Mouse (Mus musculus): ENCODE results near the gene Lemd1.

The Lemd1 gene

DNA sequence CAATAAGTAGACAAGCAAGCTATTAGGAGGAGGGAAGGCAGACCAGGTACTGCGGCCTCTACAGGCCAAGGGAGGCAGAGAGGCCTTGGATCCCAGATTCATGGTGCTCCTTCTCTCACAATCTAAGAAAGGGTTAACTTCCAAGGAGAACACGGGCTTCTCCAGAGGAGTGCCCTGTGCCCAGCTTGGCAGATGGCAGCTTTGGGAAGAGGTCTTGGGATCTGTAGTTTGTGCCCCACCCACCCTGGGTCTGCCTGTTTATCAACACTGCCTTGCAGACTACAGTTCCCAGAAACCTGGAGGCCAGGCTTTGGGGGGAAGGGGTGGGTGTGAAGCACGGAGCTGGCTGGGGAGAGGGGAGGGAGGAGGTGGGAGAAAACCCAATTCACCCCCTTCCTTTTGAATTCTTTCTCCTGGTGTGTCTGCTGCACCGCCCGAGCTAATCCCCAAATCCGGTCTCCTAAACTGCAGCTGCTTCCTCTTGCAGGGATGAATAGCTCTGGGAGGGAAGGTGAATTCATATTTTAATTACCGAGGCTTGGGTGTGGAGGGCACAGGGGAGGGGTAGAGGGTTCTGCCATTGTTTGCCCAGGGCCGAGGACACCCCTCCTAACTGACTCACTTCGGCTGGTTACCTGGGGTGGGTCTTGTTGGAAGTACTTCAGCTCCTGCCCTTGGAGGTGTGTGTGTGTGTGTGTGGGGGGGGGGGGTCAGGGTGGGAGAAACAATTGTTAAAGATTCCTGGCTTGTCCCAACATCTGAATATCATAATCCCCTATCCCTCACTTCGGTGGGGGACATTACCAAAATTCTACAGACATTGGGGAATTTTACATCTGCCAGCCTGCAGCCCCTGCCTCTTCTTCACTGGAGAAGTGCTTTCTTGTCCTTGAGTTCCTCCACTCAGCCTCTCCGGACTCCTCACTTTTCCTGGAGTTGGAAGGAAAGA lies 9.6 kb downstream of the Lemd1 start:
- DNase-seq (ENCODE audit: low read depth) = no peak

DNA sequence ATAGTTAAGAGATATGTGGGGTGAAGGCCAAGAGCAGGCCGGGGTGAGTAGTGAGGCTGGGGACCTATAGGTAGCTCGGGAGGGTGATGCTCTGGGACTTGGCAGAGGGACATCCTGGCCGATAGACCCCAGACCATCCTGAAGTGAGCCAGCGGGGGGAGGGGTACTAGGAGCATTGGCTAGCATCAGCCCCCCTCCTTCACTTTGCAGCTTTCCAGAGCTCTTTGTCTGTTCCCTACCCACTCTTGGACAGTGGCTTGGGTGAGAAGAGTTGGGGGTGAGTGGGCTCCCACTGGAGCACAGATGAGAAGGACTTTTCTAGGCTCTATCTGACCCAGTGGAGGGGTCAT lies 10.3 kb downstream of the Lemd1 start:
- DNase-seq (ENCODE audit: low read depth) = no peak

DNA sequence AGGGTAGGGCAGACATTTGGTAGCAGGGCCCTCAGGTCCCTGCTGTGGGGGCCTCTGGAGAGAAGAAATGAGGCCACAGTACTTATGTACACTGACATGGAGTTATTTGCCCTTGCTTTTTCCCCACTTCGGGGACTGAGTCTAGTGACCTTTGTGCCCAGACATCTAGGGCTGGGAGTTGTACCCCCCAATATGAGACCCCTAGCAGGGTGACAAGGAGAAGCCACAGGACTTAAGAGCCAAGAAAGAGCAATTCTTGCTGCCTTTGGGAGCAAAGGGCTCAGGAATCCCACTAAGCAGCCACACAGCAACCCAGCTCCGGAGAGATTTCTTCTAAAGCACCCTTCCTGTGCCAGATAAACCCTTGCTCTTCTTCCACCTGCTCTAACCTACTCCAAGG lies 10.7 kb downstream of the Lemd1 start:
- DNase-seq (ENCODE audit: low read depth) = no peak

DNA sequence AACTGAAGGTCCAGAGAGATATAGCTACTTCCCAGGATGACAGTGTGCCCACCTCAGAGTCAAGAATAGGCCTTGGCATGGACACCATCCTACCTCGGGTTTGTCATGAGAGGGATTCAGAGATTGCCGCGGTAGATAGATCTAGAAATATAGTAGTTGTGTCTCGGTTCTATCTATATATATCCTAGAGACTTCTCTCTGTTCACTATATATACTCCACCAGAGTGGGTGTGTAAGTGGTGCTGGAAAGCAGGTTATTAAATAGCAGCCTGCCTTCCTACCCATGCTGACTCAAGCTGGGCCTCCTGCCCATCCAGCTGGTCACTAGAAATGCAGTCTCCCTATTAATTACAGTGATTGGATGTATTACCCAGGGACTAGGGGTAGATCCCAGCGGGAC lies 11.5 kb downstream of the Lemd1 start:
- DNase-seq (ENCODE audit: low read depth) = no peak

DNA sequence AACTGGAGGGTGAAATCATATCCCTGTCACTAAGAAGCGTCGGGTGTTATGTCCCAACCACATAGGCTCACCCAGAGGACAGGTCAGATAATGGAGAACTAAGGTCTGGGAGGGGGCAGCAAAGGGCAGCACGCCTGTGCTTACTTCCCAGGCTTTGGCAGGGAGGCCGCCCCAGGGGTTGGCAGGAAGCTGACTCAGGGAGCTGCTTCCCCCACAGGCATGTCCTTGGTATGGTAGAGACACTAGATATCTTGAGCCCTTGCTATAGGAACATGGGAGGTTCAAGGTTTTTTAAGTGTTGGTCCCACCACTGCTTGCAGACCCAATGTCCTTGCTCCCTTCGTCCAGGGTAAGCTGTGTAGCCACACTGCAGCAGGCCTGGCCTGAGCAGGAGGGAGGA lies 14.7 kb downstream of the Lemd1 start:
- DNase-seq (ENCODE audit: low read depth) = peak; percentile 77

DNA sequence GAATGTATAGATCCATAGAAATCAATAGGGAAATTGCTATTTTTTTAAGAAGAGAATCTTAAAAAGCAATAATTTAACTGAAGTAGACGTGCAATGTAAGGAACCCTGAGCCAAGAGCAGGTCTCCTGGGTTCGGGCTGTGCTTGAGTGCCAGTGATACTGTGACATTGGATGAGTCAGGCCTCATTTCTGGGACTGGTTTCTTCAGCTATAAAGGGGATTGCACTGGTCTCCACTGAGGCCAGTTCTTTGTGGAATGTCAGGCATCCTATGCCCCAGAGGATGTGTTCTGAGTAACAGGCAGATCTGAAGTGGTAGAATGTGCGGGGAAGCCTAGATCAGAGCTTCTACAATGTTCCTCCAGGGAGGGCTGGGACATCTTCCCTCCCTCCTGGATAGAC lies 15.6 kb downstream of the Lemd1 start:
- no peak for DNase-seq (ENCODE audit: low read depth)

DNA sequence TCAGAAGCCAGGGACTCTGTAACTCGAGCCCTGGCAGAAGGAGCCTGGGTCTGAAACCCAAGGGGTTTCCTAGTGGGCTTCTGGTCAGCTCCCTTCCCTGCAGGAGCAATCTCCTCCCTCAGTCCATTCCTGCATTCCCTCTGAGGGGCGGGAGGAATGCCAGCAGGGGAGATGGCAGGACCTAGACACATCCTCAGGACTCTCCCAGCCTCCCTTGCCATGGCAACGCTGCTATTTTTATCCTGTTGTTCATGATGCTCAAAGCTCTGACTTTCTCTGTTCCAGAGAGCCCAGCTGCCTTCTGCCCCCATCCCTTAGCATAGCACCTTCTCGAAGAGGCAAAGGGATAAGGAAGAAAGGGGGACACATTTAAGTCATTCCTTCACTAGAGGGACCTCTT lies 16.9 kb downstream of the Lemd1 start:
- no peak for DNase-seq (ENCODE audit: low read depth)

DNA sequence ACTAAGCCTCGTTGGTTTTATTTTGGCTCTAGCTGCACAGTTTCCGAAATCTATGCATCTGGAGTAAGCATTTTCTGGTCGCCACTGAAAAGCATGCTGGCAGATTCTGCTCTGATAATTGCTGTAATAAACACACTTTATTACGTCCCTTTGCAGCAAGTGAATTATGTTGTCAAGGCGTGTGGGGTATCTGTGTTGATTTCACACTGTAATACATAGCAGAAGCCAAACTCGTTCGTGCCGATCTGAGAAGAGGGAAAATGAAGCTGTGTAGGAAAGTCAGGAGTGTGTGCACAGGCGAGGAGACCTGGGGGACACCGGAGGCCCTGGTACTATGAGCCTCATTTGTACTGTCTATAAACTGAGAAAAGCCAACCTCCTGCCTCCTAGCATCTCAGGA lies 18.2 kb downstream of the Lemd1 start:
- DNase-seq (ENCODE audit: low read depth) = no peak

DNA sequence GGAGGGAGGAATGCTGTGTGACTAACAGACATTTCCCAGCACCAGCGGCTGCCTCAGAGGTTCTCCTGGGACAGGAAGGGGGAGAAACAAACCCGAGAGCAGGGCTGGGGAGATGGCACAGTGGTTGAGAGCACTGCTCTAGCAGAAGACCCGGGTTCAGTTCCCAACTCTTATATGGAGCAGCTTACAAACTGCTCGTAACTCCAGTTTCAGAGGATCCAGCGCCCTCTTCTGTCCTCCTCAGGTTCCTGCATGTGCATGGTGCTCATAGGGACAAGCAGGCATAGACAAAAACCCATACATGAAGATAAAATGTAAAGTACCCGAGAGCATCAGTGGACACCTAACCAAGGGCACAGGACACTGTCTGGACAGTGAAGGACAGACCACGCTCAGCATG lies 19.7 kb downstream of the Lemd1 start:
- peak; percentile 71 for DNase-seq (ENCODE audit: low read depth)

DNA sequence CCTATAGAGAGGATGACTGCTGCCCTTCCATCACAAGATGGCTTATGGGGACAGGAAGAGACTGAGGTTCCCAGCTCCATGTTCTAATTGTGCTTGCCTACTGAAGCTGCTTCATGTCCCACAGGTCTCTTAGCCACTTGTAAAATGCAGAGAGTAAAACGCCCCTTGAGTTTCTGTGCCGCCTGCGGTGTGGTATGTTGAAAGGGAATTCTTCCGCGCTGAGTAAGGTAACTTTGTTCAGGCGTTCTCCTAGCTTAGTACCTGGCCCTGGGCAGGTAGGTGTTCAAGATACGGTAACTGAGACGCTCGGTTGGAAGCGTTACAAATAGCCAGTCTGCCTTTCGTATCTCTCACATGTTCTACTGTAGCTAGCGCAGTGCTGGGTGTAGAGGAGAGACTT lies 20.4 kb downstream of the Lemd1 start:
- DNase-seq (ENCODE audit: low read depth) = no peak

DNA sequence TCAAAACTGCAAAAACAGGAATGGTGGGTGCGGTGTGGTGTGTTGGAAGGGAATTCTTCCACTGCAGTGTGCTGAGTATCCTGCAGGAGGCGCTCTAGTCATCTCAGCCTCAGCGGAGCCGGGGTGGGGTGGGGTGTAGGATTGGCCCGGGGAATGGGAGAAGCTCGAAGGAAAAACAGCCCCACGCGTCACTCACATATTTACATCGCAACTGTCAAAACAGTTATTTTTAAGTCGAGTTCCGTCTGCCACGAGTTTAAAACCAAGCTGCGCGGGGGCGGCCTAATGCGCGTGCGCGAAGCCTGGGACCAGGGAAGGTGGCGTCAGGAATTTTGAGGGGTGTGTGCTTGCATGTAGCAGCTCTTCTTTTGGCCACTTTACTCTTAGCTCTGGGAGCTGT lies 21.0 kb downstream of the Lemd1 start:
- DNase-seq (ENCODE audit: low read depth) = no peak

DNA sequence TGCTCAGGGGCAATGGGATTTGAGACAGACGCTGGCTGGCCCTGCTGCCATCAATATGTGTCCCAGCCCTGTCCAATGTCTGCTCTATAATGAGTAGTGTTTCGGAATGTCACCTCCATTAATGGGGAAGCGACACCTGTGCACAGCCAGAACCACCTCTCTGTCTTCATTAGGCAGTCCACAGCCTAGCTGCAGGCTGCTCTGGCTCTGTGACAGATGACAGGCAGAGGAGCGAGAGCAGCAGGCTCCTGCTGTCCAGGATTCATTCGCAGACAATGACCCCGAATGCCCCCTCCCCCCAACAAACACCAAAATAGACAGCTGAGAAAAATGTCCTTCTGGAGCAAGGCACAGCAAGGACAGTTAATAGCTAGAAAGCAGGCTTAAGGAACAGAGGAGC lies 21.8 kb downstream of the Lemd1 start:
- DNase-seq (ENCODE audit: low read depth) = no peak

DNA sequence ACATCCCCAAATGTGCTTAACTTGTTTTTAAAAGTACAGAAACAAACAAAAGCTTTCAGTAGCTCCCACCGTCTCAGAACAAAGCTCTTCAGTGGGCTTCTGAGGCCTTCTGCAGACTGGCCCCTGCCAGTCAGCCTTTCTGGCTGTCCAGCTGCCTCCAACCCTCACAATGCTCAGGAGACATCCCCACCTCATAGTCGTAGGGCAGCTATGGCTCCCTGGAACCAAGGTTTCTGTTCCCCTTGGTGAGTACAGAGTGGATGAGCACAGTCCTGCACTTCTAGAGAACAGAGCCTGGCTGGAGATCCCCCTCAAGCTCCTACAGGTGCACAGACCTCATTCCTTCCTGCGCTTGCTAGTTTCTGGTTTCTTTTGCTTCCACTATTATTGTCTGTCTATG lies 25.0 kb downstream of the Lemd1 start:
- no peak for DNase-seq (ENCODE audit: low read depth)

DNA sequence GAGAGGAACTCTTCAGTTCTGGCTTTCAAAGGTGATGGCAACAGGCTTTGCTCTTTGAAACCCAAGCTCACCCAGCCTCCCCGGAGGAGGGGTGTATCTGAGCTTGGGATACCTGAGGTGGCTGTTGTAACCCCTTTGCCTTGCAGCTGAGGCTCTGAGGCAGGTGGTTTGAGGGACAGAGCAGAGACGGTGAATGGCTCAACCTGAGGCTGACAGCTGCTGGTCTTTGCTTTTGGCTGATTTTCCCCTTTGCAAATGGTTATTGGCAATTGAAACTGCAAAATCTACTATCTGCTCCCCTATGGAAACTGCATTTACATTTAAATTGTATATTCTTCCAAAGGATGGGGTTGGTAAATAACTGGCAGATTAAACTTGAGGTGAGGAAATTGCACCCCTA lies 30.4 kb downstream of the Lemd1 start:
- no peak for DNase-seq (ENCODE audit: low read depth)

DNA sequence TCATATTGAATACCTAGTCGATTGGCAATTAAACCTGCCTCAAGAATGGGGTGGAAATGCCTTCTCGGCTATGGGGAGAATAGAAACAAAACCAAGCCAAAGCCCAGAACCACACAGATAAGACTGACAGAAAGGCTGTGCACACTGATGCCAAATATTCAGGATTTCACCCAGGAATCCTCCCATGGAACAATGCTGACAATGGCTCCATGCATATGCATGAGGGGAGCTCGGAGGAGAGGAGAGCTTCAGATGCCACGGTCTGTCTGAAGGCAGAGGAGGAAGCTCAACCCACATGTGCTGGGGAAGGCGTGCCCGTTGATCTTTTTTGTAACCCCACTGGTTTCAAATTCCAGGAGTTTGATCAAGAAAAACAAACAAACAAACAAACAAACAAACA lies 30.9 kb downstream of the Lemd1 start:
- DNase-seq (ENCODE audit: low read depth) = no peak

DNA sequence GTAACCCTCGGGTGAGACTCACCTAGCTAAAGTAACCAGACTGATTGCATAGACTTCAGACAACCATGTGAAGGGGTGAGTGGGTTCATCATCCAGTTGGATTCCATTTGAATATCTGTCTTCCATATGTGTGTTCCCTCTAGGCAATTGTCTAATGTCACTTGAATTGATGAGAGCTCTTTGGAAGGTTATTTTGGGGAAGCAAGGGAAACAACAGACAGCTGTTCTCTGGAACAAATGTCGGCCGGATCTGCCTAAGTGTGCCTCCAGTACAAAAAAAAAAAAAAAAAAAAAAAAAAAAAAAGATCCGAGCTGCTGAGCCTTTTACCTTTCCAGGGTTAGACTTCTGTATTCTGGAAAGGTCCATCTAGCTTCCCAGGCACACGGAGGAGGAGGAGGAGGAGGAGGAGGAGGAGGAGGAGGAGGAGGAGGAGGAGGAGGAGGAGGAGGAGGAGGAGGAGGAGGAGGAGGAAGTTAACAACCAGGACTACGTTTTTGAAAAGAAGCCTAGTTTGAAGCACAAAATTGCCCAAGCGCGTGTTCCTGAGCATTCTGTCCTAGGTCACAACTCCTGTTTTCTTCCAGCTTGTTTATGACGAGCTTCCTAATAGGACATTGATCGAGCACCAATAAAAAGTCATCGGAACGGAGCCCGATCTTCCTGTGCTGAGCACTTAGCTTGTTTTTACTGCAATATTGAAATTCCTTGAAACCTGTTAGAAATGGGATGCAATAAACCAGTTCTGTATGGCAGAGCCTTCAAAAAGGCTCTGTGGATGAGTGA lies 35.3 kb downstream of the Lemd1 start:
- no peak for DNase-seq (ENCODE audit: low read depth)

DNA sequence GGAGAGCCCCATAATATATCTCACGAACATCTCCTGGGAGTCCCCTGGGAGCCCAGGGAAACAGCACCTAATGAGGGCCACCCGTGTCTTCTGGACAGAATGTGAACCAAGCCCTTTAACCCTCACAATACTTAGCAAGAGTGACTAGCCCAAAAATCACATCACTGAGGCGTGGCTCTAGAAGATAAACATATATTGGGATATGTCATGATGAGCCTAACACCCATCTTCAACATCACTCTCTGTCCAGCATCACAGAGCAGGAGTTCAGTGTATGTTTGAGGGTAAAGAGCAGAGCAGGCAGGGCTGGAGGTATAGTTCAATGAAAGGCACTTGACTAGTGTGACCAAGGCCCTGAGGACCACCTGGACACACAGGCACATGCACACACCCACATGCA lies 38.4 kb downstream of the Lemd1 start, which contains the start of gene Gm10188:
Gm10188 (minus strand) TSS at position 101 of the 400 bp plus-strand sequence.
- DNase-seq (ENCODE audit: low read depth) = no peak

DNA sequence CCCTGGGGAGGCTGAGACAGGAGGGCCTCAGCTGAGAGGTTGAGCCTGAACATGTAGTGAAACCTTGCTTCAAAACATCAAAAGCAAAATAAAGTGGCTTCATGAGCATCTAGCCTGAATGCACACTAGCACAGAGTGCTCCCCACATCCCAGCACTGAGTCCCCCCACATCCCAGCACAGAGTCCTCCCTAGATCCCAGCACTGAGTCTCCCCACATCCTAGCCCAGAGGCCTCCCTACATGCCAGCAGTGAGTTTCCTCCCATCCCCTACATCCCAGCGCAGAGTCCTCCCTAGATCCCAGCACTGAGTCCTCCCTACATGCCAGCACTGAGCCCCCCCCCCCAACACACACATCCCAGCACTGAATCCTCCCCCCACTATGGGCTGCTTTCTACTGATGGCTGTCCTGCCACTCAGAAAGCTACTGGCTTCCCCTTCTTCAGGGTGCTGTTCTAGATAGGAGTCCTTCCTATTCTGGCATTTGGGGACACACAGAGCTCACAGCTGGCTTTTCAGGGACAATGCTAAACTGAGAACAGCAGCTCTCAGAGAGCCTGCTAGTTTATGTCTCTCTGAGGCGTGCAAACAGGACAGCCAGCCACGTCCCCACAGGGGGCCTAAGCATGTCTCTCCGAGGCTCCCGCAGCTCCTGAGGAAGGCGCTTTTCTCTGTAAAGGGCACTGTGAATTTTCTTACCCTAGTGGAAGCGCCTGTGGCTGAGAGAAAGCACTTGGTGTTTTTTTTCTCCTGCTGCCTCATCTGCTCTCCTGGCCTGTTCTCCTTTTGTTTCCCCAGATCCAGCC lies 40.4 kb downstream of the Lemd1 start:
- DNase-seq (ENCODE audit: low read depth) = no peak

DNA sequence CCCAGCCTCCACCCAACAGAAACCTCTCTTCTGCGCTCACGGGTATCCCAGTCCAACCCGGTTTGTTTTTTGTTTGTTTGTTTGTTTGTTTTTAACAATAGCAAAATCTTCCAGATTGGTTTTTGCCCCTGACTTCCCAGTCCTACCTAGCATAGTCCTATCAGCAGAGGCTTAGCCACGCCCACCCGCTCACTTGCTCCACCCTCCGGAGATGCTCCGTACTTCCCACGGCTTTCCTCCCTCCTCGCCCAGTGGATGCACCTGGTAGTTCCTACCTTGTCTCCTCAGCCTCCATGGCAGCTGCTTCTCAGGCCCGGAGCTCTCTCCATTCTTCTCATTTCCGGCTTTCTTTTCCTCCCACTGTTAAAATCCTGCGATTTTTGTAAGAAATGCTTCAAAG lies 42.3 kb downstream of the Lemd1 start:
- DNase-seq (ENCODE audit: low read depth) = no peak

DNA sequence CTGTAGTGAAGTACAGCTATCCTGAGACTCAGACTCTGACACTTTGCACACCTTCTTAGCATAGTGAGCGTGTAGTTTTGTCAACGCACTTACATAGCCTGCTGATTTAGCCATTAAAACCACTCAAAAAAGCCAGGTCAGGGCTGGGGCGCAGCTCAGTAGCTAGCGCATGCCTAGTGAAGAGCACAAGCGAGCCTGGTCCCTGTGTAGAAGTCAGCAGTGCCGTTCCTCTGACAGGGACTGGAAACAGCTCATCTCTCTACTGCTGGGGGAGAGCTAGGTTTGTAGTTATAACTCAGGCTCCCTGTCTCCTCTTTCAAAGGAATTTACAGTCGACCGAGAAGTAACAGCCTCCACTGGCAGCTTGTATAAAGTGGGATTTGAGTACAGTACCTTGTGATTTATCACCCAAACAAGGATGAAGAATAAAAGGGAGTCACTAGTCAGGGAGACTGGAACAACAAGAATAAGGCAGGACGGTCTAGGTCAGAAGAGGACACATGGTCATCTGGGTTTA lies 43.6 kb downstream of the Lemd1 start:
- no peak for DNase-seq (ENCODE audit: low read depth)

DNA sequence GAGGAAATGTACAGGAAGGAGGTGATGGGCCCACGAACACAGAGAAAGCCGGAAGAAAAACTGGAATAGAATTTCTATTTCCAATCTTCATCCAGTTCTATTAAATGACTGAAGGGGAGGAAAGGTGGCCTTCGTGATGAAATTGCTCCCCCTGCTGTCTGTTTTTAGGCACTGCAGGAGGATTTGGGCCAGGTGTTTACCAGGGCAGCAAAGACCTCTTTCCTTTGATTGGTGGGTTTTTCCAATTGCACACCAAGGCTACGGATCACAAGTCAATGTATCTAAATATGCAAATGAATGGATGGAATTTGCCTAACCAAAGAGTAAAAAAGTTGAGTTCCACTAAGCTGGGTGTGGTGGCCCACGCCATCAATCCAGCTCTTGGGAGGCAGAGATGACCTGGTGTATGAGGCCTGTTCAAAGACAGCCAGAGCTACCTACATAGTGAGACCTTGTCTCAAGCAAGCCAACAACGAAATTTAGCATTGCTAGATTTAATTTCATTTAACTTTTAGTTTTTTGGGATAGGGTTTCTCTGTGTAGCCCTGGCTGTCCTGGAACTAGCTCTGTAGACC lies 46.4 kb downstream of the Lemd1 start:
- DNase-seq (ENCODE audit: low read depth) = peak; percentile 49

DNA sequence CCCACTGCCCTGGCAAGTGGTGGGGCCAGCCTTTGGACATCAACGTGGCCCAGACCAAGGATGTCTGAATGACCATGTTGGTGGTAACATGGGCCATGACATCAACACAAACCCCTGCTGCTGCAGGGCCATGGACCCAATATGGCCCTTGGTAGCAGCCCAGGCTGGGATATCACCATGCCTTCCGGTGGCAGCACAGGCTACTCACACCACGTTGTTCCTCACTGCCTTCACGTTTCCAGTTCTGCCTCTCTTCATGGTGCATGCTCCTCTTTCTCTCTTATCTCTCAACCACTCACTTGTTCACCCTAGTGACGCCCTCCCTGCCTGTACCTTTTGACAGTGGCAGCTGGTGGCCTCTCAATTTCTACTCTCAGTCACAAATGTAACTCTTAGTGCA lies 53.8 kb downstream of the Lemd1 start:
- DNase-seq (ENCODE audit: low read depth) = no peak
